In genomic region chr15:101187907-101188306, GRCm38 (mm10) we compare ENCODE assay signal across 15 mouse cellular contexts. TPM values are rescaled to one million over a fixed set of nuclear protein-coding genes. Genes with fewer than 3 reads are reported as not detected.
DNase-seq lines count a peak whose midpoint lies in the region; ATAC-seq and TF ChIP-seq lines count a peak whose summit lies in the region.
"Had no signal": no experiment of that assay in that cellular context is flagged by ENCODE, and none has a peak within 500 bp of the region (broad histone marks: within the 10 kb centered on the region; RNA-seq: fewer than 3 reads in every experiment).

No protein-coding gene starts in this region.

- H3K9ac ChIP-seq in heart, postnatal 0 days (replicated peaks; ENCODE audit: low read depth, low read length): no peak overlapping the region
- no peak overlapping the region for H3K9ac ChIP-seq in heart, embryonic 12.5 days
- H3K9ac ChIP-seq in liver, postnatal 0 days (replicated peaks): no peak overlapping the region
- no peak overlapping the region for H3K9ac ChIP-seq in liver, embryonic 12.5 days
- no peak overlapping the region for H3K9ac ChIP-seq in MEL (ENCODE audit: control insufficient read depth, low read depth, low read length, poor library complexity, severe bottlenecking)
- H3K9ac ChIP-seq: hindbrain, embryonic 14.5 days had no signal

- DNase-seq in heart, postnatal 0 days (ENCODE audit: low spot score): no peak
- DNase-seq in liver, postnatal 0 days: no peak
- DNase-seq in MEL (ENCODE audit: low read depth, low spot score): peak; percentile 46
- DNase-seq in heart, postnatal 36 days: no peak
- DNase-seq: adrenal gland, postnatal 25 days; cerebellum, adult 11 months; embryo, embryonic 11 days; right cerebral cortex, postnatal 14 days; thymus, postnatal 36 days had no signal

- intact Hi-C loops in heart, postnatal 36 days (cut with DNase I): loop anchor here (10.0 kb wide), 1 partner anchor 413 kb away; no protein-coding TSS in a partner anchor

- H3K4me2 ChIP-seq in heart, postnatal 0 days (ENCODE audit: low read depth, low read length): no peak overlapping the region
- no peak overlapping the region for H3K4me2 ChIP-seq in heart, embryonic 12.5 days
- no peak overlapping the region for H3K4me2 ChIP-seq in liver, postnatal 0 days (ENCODE audit: low read depth, low read length)
- no peak overlapping the region for H3K4me2 ChIP-seq in liver, embryonic 12.5 days
- H3K4me2 ChIP-seq: hindbrain, embryonic 14.5 days had no signal

- H3K27me3 ChIP-seq in heart, postnatal 0 days (ENCODE audit: control insufficient read depth, insufficient read depth, low read length): no peaks in the 10 kb centered on the region
- H3K27me3 ChIP-seq in heart, embryonic 12.5 days (replicated peaks): no peaks in the 10 kb centered on the region
- H3K27me3 ChIP-seq in liver, postnatal 0 days (ENCODE audit: insufficient read depth, low read length): no peaks in the 10 kb centered on the region
- H3K27me3 ChIP-seq in liver, embryonic 12.5 days (replicated peaks): no peaks in the 10 kb centered on the region
- H3K27me3 ChIP-seq in MEL (ENCODE audit: control insufficient read depth in 1 of 2, insufficient read depth in 2 of 2, low read length in 2 of 2): no peaks in the 10 kb centered on the region

- no peak overlapping the region for H3K27ac ChIP-seq in heart, postnatal 0 days (ENCODE audit: low read depth)
- H3K27ac ChIP-seq in heart, embryonic 12.5 days (ENCODE audit: poor library complexity, severe bottlenecking): no peak overlapping the region
- H3K27ac ChIP-seq in liver, postnatal 0 days (ENCODE audit: low read depth): no peak overlapping the region
- H3K27ac ChIP-seq in liver, embryonic 12.5 days: no peak overlapping the region
- H3K27ac ChIP-seq in MEL (ENCODE audit: control insufficient read depth, low read depth, low read length): no peak overlapping the region
- H3K27ac ChIP-seq: hindbrain, embryonic 14.5 days; macrophage had no signal

- ATAC-seq in heart, postnatal 0 days (ENCODE audit: insufficient read depth, low read depth): no peak
- ATAC-seq in heart, embryonic 12.5 days (ENCODE audit: insufficient number of reproducible peaks, low FRiP score): no peak
- ATAC-seq in liver, postnatal 0 days: no peak
- no peak for ATAC-seq in liver, embryonic 12.5 days
- peak; percentile 57 for ATAC-seq in monocyte, adult 5-6 weeks (replicated peaks; ENCODE audit: insufficient number of reproducible peaks, low FRiP score, low TSS enrichment, poor library complexity, severe bottlenecking)
- no peak for ATAC-seq in erythroid progenitor cell, adult 5-6 weeks (replicated peaks; ENCODE audit: low FRiP score, poor library complexity, severe bottlenecking)

- TF ChIP-seq CTCF in heart, postnatal 0 days (IDR thresholded peaks at IDR 0.05; ENCODE audit: low read depth): 0 out of 2 replicates have a peak, but pooled peaks have one; percentile 2
- peak; percentile 39; the same call in 1 of the 2 replicates for TF ChIP-seq CTCF in liver, postnatal 0 days (IDR thresholded peaks at IDR 0.05; ENCODE audit: low read depth)
- TF ChIP-seq CTCF in MEL (IDR thresholded peaks at IDR 0.05 in 2 of 3, conservative IDR thresholded peaks at IDR 0.05 in 1 of 3; ENCODE audit: control insufficient read depth in 1 of 3, insufficient read depth in 1 of 3, low read depth in 2 of 3, low read length in 3 of 3, poor library complexity in 1 of 3, severe bottlenecking in 1 of 3): peak; percentile 31 to 32 (median 32); a peak in 5 of 6 replicates

- no peak for TF ChIP-seq POLR2A in MEL (IDR thresholded peaks at IDR 0.05; ENCODE audit: control insufficient read depth in 1 of 2, insufficient read depth in 1 of 2, low read depth in 1 of 2, low read length in 2 of 2, poor library complexity in 1 of 2)

- H3K79me2 ChIP-seq in MEL (ENCODE audit: control insufficient read depth, insufficient read depth, low read length, poor library complexity): 0 out of 2 replicates have a peak, but pooled peaks cover 1% of the 10 kb centered on the region

- no peaks in the 10 kb centered on the region; the same call in 1 of the 2 replicates for H3K36me3 ChIP-seq in heart, postnatal 0 days (replicated peaks; ENCODE audit: control insufficient read depth, insufficient read depth, low read length)
- peaks cover 8% of the 10 kb centered on the region for H3K36me3 ChIP-seq in heart, embryonic 12.5 days
- no peaks in the 10 kb centered on the region for H3K36me3 ChIP-seq in liver, postnatal 0 days (replicated peaks; ENCODE audit: insufficient read depth, low read length)
- H3K36me3 ChIP-seq in liver, embryonic 12.5 days: peaks cover 9% of the 10 kb centered on the region; the same call in 1 of the 2 replicates
- peaks cover 0 to 25% of the 10 kb centered on the region in 2 experiments; a peak in 3 of 4 replicates for H3K36me3 ChIP-seq in MEL (ENCODE audit: control insufficient read depth in 1 of 2, insufficient read depth in 2 of 2, low read length in 2 of 2)

- WGBS in heart, postnatal 0 days: 76% methylated on average over 5 of the region's 5 CpGs
- WGBS in heart, embryonic 12.5 days: 78% methylated on average over 5 of the region's 5 CpGs
- 32% methylated on average over 5 of the region's 5 CpGs for WGBS in liver, postnatal 0 days (ENCODE audit: insufficient replicate concordance)
- WGBS in liver, embryonic 12.5 days (ENCODE audit: insufficient replicate concordance): 37% methylated on average over 5 of the region's 5 CpGs

- peaks cover 26% of the 10 kb centered on the region for H3K4me1 ChIP-seq in heart, postnatal 0 days (ENCODE audit: control insufficient read depth, insufficient read depth)
- H3K4me1 ChIP-seq in heart, embryonic 12.5 days (replicated peaks): peaks cover 47% of the 10 kb centered on the region
- peaks cover 34% of the 10 kb centered on the region for H3K4me1 ChIP-seq in liver, postnatal 0 days (ENCODE audit: insufficient read depth)
- H3K4me1 ChIP-seq in liver, embryonic 12.5 days: peaks cover 37% of the 10 kb centered on the region
- H3K4me1 ChIP-seq in MEL (ENCODE audit: control insufficient read depth in 1 of 2, insufficient read depth in 2 of 2, low read length in 2 of 2): peaks cover 13 to 29% of the 10 kb centered on the region in 2 experiments

- no peak for TF ChIP-seq RAD21 in MEL (IDR thresholded peaks at IDR 0.05; ENCODE audit: low read depth, low read length)

- no peak overlapping the region for H3K4me3 ChIP-seq in heart, postnatal 0 days (ENCODE audit: low read depth, low read length)
- no peak overlapping the region for H3K4me3 ChIP-seq in heart, embryonic 12.5 days
- H3K4me3 ChIP-seq in liver, postnatal 0 days (ENCODE audit: low read depth, low read length): no peak overlapping the region
- no peak overlapping the region for H3K4me3 ChIP-seq in liver, embryonic 12.5 days
- no peak overlapping the region for H3K4me3 ChIP-seq in MEL (ENCODE audit: control insufficient read depth in 1 of 2, insufficient read depth in 1 of 2, low read depth in 2 of 2, low read length in 2 of 2)

- no peaks in the 10 kb centered on the region for H3K9me3 ChIP-seq in heart, postnatal 0 days (replicated peaks; ENCODE audit: control insufficient read depth, low read length)
- H3K9me3 ChIP-seq in heart, embryonic 12.5 days (replicated peaks): no peaks in the 10 kb centered on the region
- H3K9me3 ChIP-seq in liver, postnatal 0 days (ENCODE audit: low read length): no peaks in the 10 kb centered on the region
- no peaks in the 10 kb centered on the region for H3K9me3 ChIP-seq in liver, embryonic 12.5 days (replicated peaks)
- no peaks in the 10 kb centered on the region for H3K9me3 ChIP-seq in MEL (replicated peaks; ENCODE audit: insufficient read depth, low read length)

- TF ChIP-seq EP300 in heart, postnatal 0 days (IDR thresholded peaks at IDR 0.05; ENCODE audit: low read depth): no peak
- TF ChIP-seq EP300 in liver, postnatal 0 days (IDR thresholded peaks at IDR 0.05; ENCODE audit: low read depth): no peak
- no peak for TF ChIP-seq EP300 in MEL (IDR thresholded peaks at IDR 0.05; ENCODE audit: low read depth in 1 of 2, low read length in 2 of 2)

RNA-seq across cellular contexts. Expression of gene Acvr1b, which starts 14.0 kb away (rescaled TPM):
- 22.3 and 25.9 TPM in 2 replicates for total RNA-seq in heart, postnatal 0 days (2014; rRNA removed; ENCODE audit: low replicate concordance)
- 5.2 and 5.8 TPM in 2 replicates for polyA plus RNA-seq in heart, postnatal 0 days (2015; fragmentation: Nextera tagmentation; extraction: Ambion mirVana)
- 6.8 TPM in 2 replicates for polyA plus RNA-seq in heart, embryonic 12.5 days (2016; fragmentation: Nextera tagmentation; extraction: Ambion mirVana)
- 2.2 TPM in 2 replicates for polyA plus RNA-seq in liver, postnatal 0 days (2015; fragmentation: Nextera tagmentation; extraction: Ambion mirVana)
- polyA plus RNA-seq in liver, embryonic 12.5 days (2016; fragmentation: Nextera tagmentation; extraction: Ambion mirVana): 1.9 and 2.2 TPM in 2 replicates
- 9.7 and 10.4 TPM in 2 replicates for total RNA-seq in MEL (2012; rRNA removed)
- 10 to 100 TPM in 1 of 2 experiments, not detected in 1; 13.2 TPM for polyA plus RNA-seq in MEL (2012; ENCODE audit: insufficient read depth in 1 of 2, insufficient read length in 2 of 2, low read depth in 1 of 2, low replicate concordance in 2 of 2, missing spikeins in 1 of 2)
- total RNA-seq in monocyte, adult 5-6 weeks (2017): 14.2 to 16.4 TPM (median 14.2 TPM) in 3 replicates
- total RNA-seq in heart, postnatal 36 days (2021): 10 to 100 TPM; 12.6 to 14.6 TPM
- total RNA-seq in erythroid progenitor cell, adult 5-6 weeks (2015; ENCODE audit: low replicate concordance): 0.84 and 1.8 TPM in 2 replicates
- 1.2 and 1.4 TPM in 2 replicates for total RNA-seq in erythroid progenitor cell, adult 5-6 weeks (2017; ENCODE audit: low replicate concordance)

RNA-seq across cellular contexts. Expression of gene Grasp, which starts 36.1 kb away (rescaled TPM):
- 8.0 and 21.3 TPM in 2 replicates for total RNA-seq in heart, postnatal 0 days (2014; rRNA removed; ENCODE audit: low replicate concordance)
- polyA plus RNA-seq in heart, postnatal 0 days (2015; fragmentation: Nextera tagmentation; extraction: Ambion mirVana): 2.0 and 2.3 TPM in 2 replicates
- 6.6 and 7.3 TPM in 2 replicates for polyA plus RNA-seq in heart, embryonic 12.5 days (2016; fragmentation: Nextera tagmentation; extraction: Ambion mirVana)
- 0.35 and 0.54 TPM in 2 replicates for polyA plus RNA-seq in liver, postnatal 0 days (2015; fragmentation: Nextera tagmentation; extraction: Ambion mirVana)
- polyA plus RNA-seq in liver, embryonic 12.5 days (2016; fragmentation: Nextera tagmentation; extraction: Ambion mirVana): 0.81 and 1.3 TPM in 2 replicates
- 3.7 and 4.1 TPM in 2 replicates for total RNA-seq in MEL (2012; rRNA removed)
- polyA plus RNA-seq in MEL (2012; ENCODE audit: insufficient read depth in 1 of 2, insufficient read length in 2 of 2, low read depth in 1 of 2, low replicate concordance in 2 of 2, missing spikeins in 1 of 2): 1 to 10 TPM in 1 of 2 experiments, not detected in 1; 6.3 TPM
- 4.9 to 10.8 TPM (median 9.0 TPM) in 3 replicates for total RNA-seq in monocyte, adult 5-6 weeks (2017)
- 10 to 100 TPM; 10.7 to 12.0 TPM for total RNA-seq in heart, postnatal 36 days (2021)
- total RNA-seq in erythroid progenitor cell, adult 5-6 weeks (2015; ENCODE audit: low replicate concordance): not detected in 2 replicates
- total RNA-seq in erythroid progenitor cell, adult 5-6 weeks (2017; ENCODE audit: low replicate concordance): not detected in 2 replicates

RNA-seq across cellular contexts. Expression of gene Acvrl1, which starts 59.6 kb away (rescaled TPM):
- 18.6 and 36.0 TPM in 2 replicates for total RNA-seq in heart, postnatal 0 days (2014; rRNA removed; ENCODE audit: low replicate concordance)
- 9.3 and 10.4 TPM in 2 replicates for polyA plus RNA-seq in heart, postnatal 0 days (2015; fragmentation: Nextera tagmentation; extraction: Ambion mirVana)
- polyA plus RNA-seq in heart, embryonic 12.5 days (2016; fragmentation: Nextera tagmentation; extraction: Ambion mirVana): 3.1 and 3.6 TPM in 2 replicates
- 2.3 and 2.6 TPM in 2 replicates for polyA plus RNA-seq in liver, postnatal 0 days (2015; fragmentation: Nextera tagmentation; extraction: Ambion mirVana)
- 1.8 TPM in 2 replicates for polyA plus RNA-seq in liver, embryonic 12.5 days (2016; fragmentation: Nextera tagmentation; extraction: Ambion mirVana)
- total RNA-seq in MEL (2012; rRNA removed): 0.08 TPM in 1 of 2 replicates, not detected in the other
- polyA plus RNA-seq in MEL (2012; ENCODE audit: insufficient read depth in 1 of 2, insufficient read length in 2 of 2, low read depth in 1 of 2, low replicate concordance in 2 of 2, missing spikeins in 1 of 2): under 1 TPM in 1 of 2 experiments, not detected in 1; 0.18 TPM
- total RNA-seq in monocyte, adult 5-6 weeks (2017): 8.5 to 20.0 TPM (median 11.2 TPM) in 3 replicates
- total RNA-seq in heart, postnatal 36 days (2021): 10 to 100 TPM; 22.3 to 31.1 TPM
- total RNA-seq in erythroid progenitor cell, adult 5-6 weeks (2015; ENCODE audit: low replicate concordance): 1.1 and 23.1 TPM in 2 replicates
- 0.08 and 1.3 TPM in 2 replicates for total RNA-seq in erythroid progenitor cell, adult 5-6 weeks (2017; ENCODE audit: low replicate concordance)
